Mouse (Mus musculus) erythroblast, embryonic 14.5 days (primary cell): ENCODE results near the gene Akap13. TPM values are rescaled to one million over a fixed set of nuclear protein-coding genes. Genes with fewer than 3 reads are reported as not detected.
A peak's percentile ranks its signal among the peaks of the same experiment; 100 is the strongest.
"Not testable (repeated sequence)": the region's sequence is repeated elsewhere in the genome, so short reads cannot be mapped to it uniquely, and the experiment has no call there.

Source experiments
- H3K27me3 ChIP-seq: 2 replicates; pipeline ENCODE4 v1.6.1; 2012; ENCODE audit warnings: inconsistent platforms; ENCODE audit not compliant: control insufficient read depth
- H3K36me3 ChIP-seq: 2 replicates; pipeline ENCODE4 v1.6.1; 2012; ENCODE audit warnings: mild to moderate bottlenecking, inconsistent platforms; ENCODE audit not compliant: control insufficient read depth
- H3K4me1 ChIP-seq: 2 replicates; pipeline ENCODE4 v1.6.1; 2012; ENCODE audit warnings: inconsistent platforms; ENCODE audit not compliant: control insufficient read depth
- H3K4me3 ChIP-seq: replicated peaks from 2 replicates; pipeline ENCODE3; 2012; ENCODE audit warnings: moderate library complexity, mild to moderate bottlenecking, inconsistent platforms
- H3K9me3 ChIP-seq: 2 replicates; pipeline ENCODE4 v1.6.1; 2012; ENCODE audit warnings: low read length, inconsistent platforms, mixed read lengths; ENCODE audit not compliant: control insufficient read depth
- GATA1 ChIP-seq: IDR thresholded peaks from 2 replicates; pipeline ENCODE4 v1.6.1; 2012; ENCODE audit warnings: low read length, inconsistent platforms, mixed read lengths
- TAL1 ChIP-seq: IDR thresholded peaks from 3 replicates; pipeline ENCODE4 v1.6.1; 2012; ENCODE audit warnings: low read length, inconsistent platforms, mixed read lengths
- polyA plus RNA-seq: library from polyadenylated mRNA; stranded (reverse); fragments of >175 nt; gene quantifications from 2 replicates; pipeline ENCODE4 v1.2.3, GENCODE M21; 2012

Gene Akap13
- polyA plus RNA-seq, 1 experiment: 1.8 TPM

GRCm38 (mm10) chr7:75768169-75768568 lies 312.8 kb downstream of the Akap13 start:
- TF ChIP-seq GATA1 (no peak), TAL1 (no peak)
- Histone ChIP-seq H3K4me3 (no peak overlapping the region), H3K9me3 (no peaks in the 10 kb centered on the region), H3K4me1 (peaks cover 10% of the 10 kb centered on the region), H3K36me3 (peaks cover 45% of the 10 kb centered on the region), H3K27me3 (no peaks in the 10 kb centered on the region)

- Histone ChIP-seq H3K9me3 (no peaks in the 10 kb centered on the region), H3K27me3 (no peaks in the 10 kb centered on the region), H3K4me1 (peaks cover 8% of the 10 kb centered on the region), H3K4me3 (no peak overlapping the region), H3K36me3 (peaks cover 57% of the 10 kb centered on the region)
- TF ChIP-seq TAL1: no peak
- no peak for TF ChIP-seq GATA1
These were observed 314.6 kb downstream of the Akap13 start for GRCm38 (mm10) chr7:75769909-75770308.

GRCm38 (mm10) chr7:75774095-75775078 lies 319.1 kb downstream of the Akap13 start:
- H3K4me3 ChIP-seq, H3K27me3 ChIP-seq, H3K9me3 ChIP-seq: not testable (repeated sequence)
- Histone ChIP-seq H3K36me3 (peaks cover 88% of the 10 kb centered on the region), H3K4me1 (peaks cover 10% of the 10 kb centered on the region)

- TF ChIP-seq GATA1 (no peak), TAL1 (no peak)
- Histone ChIP-seq H3K4me3 (no peak overlapping the region), H3K27me3 (no peaks in the 10 kb centered on the region), H3K4me1 (peaks cover 37% of the 10 kb centered on the region), H3K9me3 (no peaks in the 10 kb centered on the region), H3K36me3 (peaks cover 69% of the 10 kb centered on the region)
These were observed 322.7 kb downstream of the Akap13 start for GRCm38 (mm10) chr7:75778053-75778452.

GRCm38 (mm10) chr7:75780812-75781211 lies 325.5 kb downstream of the Akap13 start:
- peaks cover 5% of the 10 kb centered on the region for H3K27me3 ChIP-seq
- TF ChIP-seq TAL1: no peak
- TF ChIP-seq GATA1: no peak
- peaks cover 47% of the 10 kb centered on the region for H3K36me3 ChIP-seq
- no peaks in the 10 kb centered on the region for H3K9me3 ChIP-seq
- peaks cover 33% of the 10 kb centered on the region for H3K4me1 ChIP-seq
- peak overlapping the region; percentile 83 for H3K4me3 ChIP-seq

GRCm38 (mm10) chr7:75781298-75781947 lies 326.1 kb downstream of the Akap13 start:
- Histone ChIP-seq H3K9me3 (no peaks in the 10 kb centered on the region), H3K27me3 (peaks cover 5% of the 10 kb centered on the region)
- TF ChIP-seq TAL1 (no peak), GATA1 (no peak)

GRCm38 (mm10) chr7:75781948-75782722 lies 326.8 kb downstream of the Akap13 start:
- TF ChIP-seq TAL1 (no peak), GATA1 (no peak)
- H3K27me3 ChIP-seq: peaks cover 5% of the 10 kb centered on the region
- peaks cover 32% of the 10 kb centered on the region for H3K4me1 ChIP-seq
- H3K4me3 ChIP-seq: peak overlapping the region; percentile 83
- H3K9me3 ChIP-seq: no peaks in the 10 kb centered on the region
- peaks cover 34% of the 10 kb centered on the region for H3K36me3 ChIP-seq

More at GRCm38 (mm10) chr7:75781298-75781947, 326.1 kb downstream of the Akap13 start:
- Histone ChIP-seq H3K4me3 (peak overlapping the region; percentile 83), H3K36me3 (peaks cover 41% of the 10 kb centered on the region), H3K4me1 (peaks cover 32% of the 10 kb centered on the region)

GRCm38 (mm10) chr7:75782723-75783011 lies 327.3 kb downstream of the Akap13 start:
- Histone ChIP-seq H3K27me3 (peaks cover 5% of the 10 kb centered on the region), H3K4me1 (peaks cover 32% of the 10 kb centered on the region), H3K36me3 (peaks cover 29% of the 10 kb centered on the region), H3K9me3 (no peaks in the 10 kb centered on the region), H3K4me3 (peak overlapping the region; percentile 83)
- TF ChIP-seq TAL1: no peak
- TF ChIP-seq GATA1: no peak
